Mouse (Mus musculus) bone marrow, adult 2 months (tissue): ENCODE data around the gene Edem1.

Experiments
- CTCF ChIP-seq: fragments of 200-500 bp; IDR thresholded peaks from 2 replicates; pipeline ENCODE4 v1.5.1; 2011; ENCODE audit warnings: low read length, control low read depth; ENCODE audit not compliant: control insufficient read depth, insufficient read depth
- POLR2A ChIP-seq: fragments of 200-500 bp; IDR thresholded peaks from 2 replicates; pipeline ENCODE4 v1.6.1; 2011; ENCODE audit warnings: low read depth, mild to moderate bottlenecking, control low read depth, low read length, borderline replicate concordance; ENCODE audit not compliant: control insufficient read depth

- TF ChIP-seq POLR2A (peak; percentile 76; the same call in 1 of the 2 replicates), CTCF (peak; percentile 94)
These were observed 45.8 kb upstream of the Edem1 start, which contains the start of gene Arl8b for GRCm38 (mm10) chr6:108782526-108783183.
